Mouse (Mus musculus): Measurements from ENCODE around the gene Gng12. TPM values are rescaled to one million over a fixed set of nuclear protein-coding genes. Genes with fewer than 3 reads are reported as not detected.
"Not testable (repeated sequence)": the region's sequence is repeated elsewhere in the genome, so short reads cannot be mapped to it uniquely, and the experiment has no call there.

Gng12 gene
- total RNA-seq, 2 experiments from 2014 or later, result 28.0 to 28.9 TPM

- no peak for DNase-seq
Observed at GRCm38 (mm10) chr6:67030416-67030815, 134.2 kb downstream of the Gng12 start.

GRCm38 (mm10) chr6:67030846-67031245 is 134.6 kb downstream of the Gng12 start:
- DNase-seq, result no peak
- intact Hi-C loops (cut with DNase I), result no loop called here
- no peak for TF ChIP-seq CTCF (IDR thresholded peaks at IDR 0.05)
- no peak overlapping the region for H3K4me3 ChIP-seq
- no peak overlapping the region for H3K27ac ChIP-seq

More at GRCm38 (mm10) chr6:67030416-67030815, 134.2 kb downstream of the Gng12 start:
- no peak for TF ChIP-seq CTCF (IDR thresholded peaks at IDR 0.05)
- Histone ChIP-seq H3K4me3 (no peak overlapping the region), H3K27ac (no peak overlapping the region)
- intact Hi-C loops (cut with DNase I), result no loop called here

DNA sequence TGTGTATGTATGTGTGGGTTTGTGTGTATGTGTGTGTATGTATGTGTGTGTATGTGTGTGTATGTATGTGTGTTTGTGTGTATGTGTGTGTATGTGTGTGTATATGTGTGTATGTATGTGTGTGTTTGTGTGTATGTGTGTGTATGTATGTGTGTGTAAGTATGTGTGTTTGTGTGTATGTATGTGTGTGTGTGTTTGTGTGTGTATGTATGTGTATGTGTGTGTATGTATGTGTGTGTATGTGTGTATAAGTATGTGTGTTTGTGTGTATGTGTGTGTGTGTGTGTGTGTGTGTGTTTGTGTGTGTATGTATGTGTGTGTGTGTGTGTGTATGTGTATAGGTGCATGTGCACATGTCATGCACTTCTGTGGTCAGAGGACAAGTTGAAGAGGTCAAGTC is 136.4 kb downstream of the Gng12 start:
- DNase-seq; H3K27ac ChIP-seq; intact Hi-C loops (cut with DNase I); H3K4me3 ChIP-seq: not testable (repeated sequence)

GRCm38 (mm10) chr6:67032972-67033371 is 136.8 kb downstream of the Gng12 start:
- H3K4me3 ChIP-seq; intact Hi-C loops (cut with DNase I); H3K27ac ChIP-seq; DNase-seq: not testable (repeated sequence)

DNA sequence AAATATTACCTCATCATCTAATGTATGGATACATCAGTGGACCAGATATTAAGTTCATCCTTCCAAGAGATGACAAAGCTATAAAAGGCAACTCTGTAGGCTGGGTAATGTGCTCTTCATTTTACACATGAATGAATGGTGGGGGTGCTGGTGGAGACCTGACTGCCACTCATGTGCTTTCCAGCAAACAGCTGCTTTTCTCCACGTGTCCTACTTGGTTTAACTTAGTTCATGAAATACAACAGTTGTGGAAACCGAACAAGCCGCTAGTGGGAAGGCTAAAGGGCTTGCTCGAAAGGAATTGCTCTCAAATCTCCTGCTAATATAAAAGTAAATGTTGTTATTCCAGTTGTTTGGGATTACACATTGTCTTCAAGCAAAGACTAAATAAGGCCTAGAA is 137.4 kb downstream of the Gng12 start:
- intact Hi-C loops (cut with DNase I), result no loop called here
- Histone ChIP-seq H3K27ac (no peak overlapping the region), H3K4me3 (no peak overlapping the region)
- no peak for DNase-seq
- no peak for TF ChIP-seq CTCF (IDR thresholded peaks at IDR 0.05)

GRCm38 (mm10) chr6:67034331-67035130 is 138.3 kb downstream of the Gng12 start:
- no peak for TF ChIP-seq CTCF (IDR thresholded peaks at IDR 0.05)
- Histone ChIP-seq H3K27ac (no peak overlapping the region), H3K4me3 (peak overlapping the region; percentile 51)
- intact Hi-C loops (cut with DNase I), result loop anchor here (5.0 kb wide), 3 partner anchors 68 to 123 kb away; no protein-coding TSS in a partner anchor
- DNase-seq, result no peak

GRCm38 (mm10) chr6:67035388-67036299 is 139.4 kb downstream of the Gng12 start:
- H3K27ac ChIP-seq, result peak overlapping the region; percentile 96
- intact Hi-C loops (cut with DNase I), result loop anchor here (1.0 to 5.0 kb wide), 4 partner anchors 67 to 122 kb away; no protein-coding TSS in a partner anchor
- peak overlapping the region; percentile 90 for H3K4me3 ChIP-seq
- TF ChIP-seq CTCF (IDR thresholded peaks at IDR 0.05), result no peak
- no peak for DNase-seq

DNA sequence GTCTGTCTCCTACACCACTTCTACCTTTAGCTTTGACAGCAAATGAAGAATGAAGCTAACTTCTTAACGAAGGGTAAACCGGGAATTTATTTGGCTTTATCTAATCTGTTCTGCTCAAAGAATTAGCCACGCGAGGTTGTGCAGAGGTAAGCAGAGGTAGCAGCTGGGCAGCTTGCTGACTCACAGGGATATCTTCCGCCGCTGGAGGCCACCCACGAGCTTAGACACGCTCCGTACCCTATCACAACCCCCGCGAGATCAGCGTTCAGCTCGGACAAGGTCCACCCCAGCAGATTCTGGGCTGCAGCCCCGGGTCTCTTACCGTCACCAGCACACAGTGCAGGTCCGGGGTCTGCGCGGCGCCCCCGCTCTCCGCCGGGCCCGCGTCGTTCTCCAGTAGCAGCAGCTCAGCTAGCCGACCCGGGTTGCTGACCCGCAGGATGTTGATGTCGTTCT is 140.2 kb downstream of the Gng12 start:
- peak; percentile 85 for TF ChIP-seq CTCF (IDR thresholded peaks at IDR 0.05)
- Histone ChIP-seq H3K4me3 (peak overlapping the region; percentile 90), H3K27ac (peak overlapping the region; percentile 96)
- peak; percentile 92 for DNase-seq
- intact Hi-C loops (cut with DNase I), result loop anchor here (1.0 to 5.0 kb wide), 4 partner anchors 66 to 121 kb away; no protein-coding TSS in a partner anchor

GRCm38 (mm10) chr6:67036837-67037628 is 140.8 kb downstream of the Gng12 start, which contains the start of gene Gadd45a:
Gene Gadd45a (minus strand): TSS chr6:67037457.
- intact Hi-C loops (cut with DNase I), result loop anchor here (1.0 to 5.0 kb wide), 5 partner anchors 65 to 120 kb away; no protein-coding TSS in a partner anchor
- DNase-seq, result peak; percentile 96
- H3K4me3 ChIP-seq, result peak within 1 kb of the TSS; percentile 90
- peak; percentile 27 for TF ChIP-seq CTCF (IDR thresholded peaks at IDR 0.05)
- peak within 1 kb of the TSS; percentile 96 for H3K27ac ChIP-seq

DNA sequence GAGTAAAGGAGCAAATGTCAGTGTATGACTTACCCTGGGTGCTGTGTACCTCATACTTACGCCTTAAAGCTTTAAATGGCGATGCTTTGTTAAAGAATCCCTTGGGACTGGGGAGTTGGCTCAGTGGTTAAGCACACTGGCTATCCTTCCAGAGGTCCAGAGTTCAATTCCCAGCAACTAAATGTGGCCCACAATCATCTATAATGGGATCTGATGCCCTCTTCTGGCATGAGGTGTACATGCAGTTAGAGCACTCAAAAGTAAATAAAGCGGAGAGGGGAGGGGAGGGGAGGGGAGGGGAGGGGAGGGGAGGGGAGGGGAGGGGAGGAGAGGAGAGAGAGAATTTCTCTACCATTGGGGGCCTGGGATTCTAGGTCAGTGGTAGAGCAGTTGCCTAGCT is 142.8 kb downstream of the Gng12 start:
- DNase-seq, result no peak
- TF ChIP-seq CTCF (IDR thresholded peaks at IDR 0.05), result no peak
- Histone ChIP-seq H3K27ac (no peak overlapping the region), H3K4me3 (no peak overlapping the region)
- intact Hi-C loops (cut with DNase I), result loop anchor here (5.0 kb wide), 3 partner anchors 63 to 118 kb away; no protein-coding TSS in a partner anchor

GRCm38 (mm10) chr6:67040904-67041410 is 144.8 kb downstream of the Gng12 start:
- H3K27ac ChIP-seq, result no peak overlapping the region
- intact Hi-C loops (cut with DNase I), result no loop called here
- DNase-seq, result no peak
- TF ChIP-seq CTCF (IDR thresholded peaks at IDR 0.05), result no peak
- H3K4me3 ChIP-seq, result no peak overlapping the region

DNA sequence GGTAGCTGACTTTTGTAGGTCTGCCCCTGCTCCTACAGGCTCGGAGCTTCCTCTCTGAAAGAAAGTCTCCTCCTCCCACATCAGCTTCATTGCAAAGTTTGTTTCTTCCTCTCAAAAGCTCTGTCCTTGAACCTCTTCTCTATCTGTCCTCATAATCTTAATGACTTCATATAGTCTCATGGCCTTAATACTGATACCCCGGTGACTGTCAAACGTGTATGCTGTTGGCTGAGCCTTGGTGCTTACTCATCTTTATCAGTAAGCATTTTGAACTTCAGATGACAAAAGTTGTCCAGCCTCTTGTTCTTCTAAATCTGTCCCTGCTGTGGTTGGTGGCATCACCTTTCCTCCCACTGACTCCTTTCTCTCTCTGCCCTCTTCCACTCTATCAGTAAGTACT is 149.2 kb downstream of the Gng12 start:
- no peak for DNase-seq
- TF ChIP-seq CTCF (IDR thresholded peaks at IDR 0.05), result no peak
- no peak overlapping the region for H3K27ac ChIP-seq
- intact Hi-C loops (cut with DNase I), result no loop called here
- no peak overlapping the region for H3K4me3 ChIP-seq
